Mouse (Mus musculus): ENCODE data around the gene Upf2. TPM values are rescaled to one million over a fixed set of nuclear protein-coding genes. Genes with fewer than 3 reads are reported as not detected.
"Not testable (repeated sequence)": the region's sequence is repeated elsewhere in the genome, so short reads cannot be mapped to it uniquely, and the experiment has no call there.

Upf2 gene
- polyA plus RNA-seq, 1 experiment: 1.2 TPM

GRCm38 (mm10) chr2:5948964-5949363 lies 2.3 kb upstream of the Upf2 start:
- Histone ChIP-seq H3K4me3 (ENCODE audit: low read depth, low read length) (no peak overlapping the region), H3K27me3 (ENCODE audit: control insufficient read depth, insufficient read depth, low read length) (no peaks in the 10 kb centered on the region), H3K27ac (ENCODE audit: insufficient read depth, low read depth, low read length) (no peak overlapping the region), H3K36me3 (ENCODE audit: control insufficient read depth, insufficient read depth, low read length) (no peaks in the 10 kb centered on the region), H3K4me1 (ENCODE audit: control insufficient read depth, insufficient read depth, insufficient read length, low read length) (peaks cover 3% of the 10 kb centered on the region; the same call in 1 of the 2 replicates)
- WGBS: 84% methylated on average over 2 of the region's 2 CpGs
- no peak for TF ChIP-seq POLR2A (IDR thresholded peaks at IDR 0.05; ENCODE audit: low read depth, low read length)
- no peak for TF ChIP-seq CTCF (IDR thresholded peaks at IDR 0.05; ENCODE audit: extremely low read depth, insufficient read length, insufficient replicate concordance, low read depth, low read length)

DNA sequence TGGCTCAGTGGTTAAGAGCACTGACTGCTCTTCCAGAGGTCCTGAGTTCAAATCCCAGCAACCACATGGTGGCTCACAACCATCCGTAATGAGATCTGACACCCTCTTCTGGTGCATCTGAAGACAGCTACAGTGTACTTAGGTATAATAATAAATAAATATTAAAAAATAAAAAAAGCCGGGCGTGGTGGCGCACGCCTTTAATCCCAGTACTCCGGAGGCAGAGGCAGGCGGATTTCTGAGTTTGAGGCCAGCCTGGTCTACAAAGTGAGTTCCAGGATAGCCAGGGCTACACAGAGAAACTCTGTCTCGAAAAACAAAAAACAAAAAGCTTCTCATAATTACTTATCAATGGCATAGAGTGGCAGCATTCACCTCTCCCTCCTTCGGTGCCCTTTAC lies 1.4 kb upstream of the Upf2 start:
- not testable (repeated sequence) for H3K27me3 ChIP-seq (ENCODE audit: control insufficient read depth, insufficient read depth, low read length); H3K4me1 ChIP-seq (ENCODE audit: control insufficient read depth, insufficient read depth, insufficient read length, low read length); H3K36me3 ChIP-seq (ENCODE audit: control insufficient read depth, insufficient read depth, low read length); H3K4me3 ChIP-seq (ENCODE audit: low read depth, low read length); H3K27ac ChIP-seq (ENCODE audit: insufficient read depth, low read depth, low read length)
- WGBS: 81% methylated on average over 9 of the region's 9 CpGs

DNA sequence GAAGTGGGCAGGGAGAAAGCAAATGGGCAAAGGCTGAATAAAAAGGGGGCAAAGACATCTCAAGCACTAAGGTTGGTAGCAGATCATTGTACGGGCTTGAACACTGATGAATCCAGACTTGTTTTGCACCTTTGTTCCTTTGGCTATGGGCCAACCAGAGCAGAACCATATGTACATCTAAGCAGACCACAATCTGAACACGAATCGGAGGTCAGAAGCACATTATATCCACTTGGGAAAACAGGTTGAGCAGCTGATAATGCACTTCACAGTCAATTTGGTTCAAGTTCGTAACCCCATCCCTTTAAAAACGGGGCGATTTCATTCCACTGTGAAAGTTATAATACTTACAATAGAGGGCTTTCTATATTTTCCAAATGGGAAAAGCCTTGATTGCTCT lies 964 bp upstream of the Upf2 start:
- 3% methylated on average over 6 of the region's 6 CpGs for WGBS
- TF ChIP-seq CTCF (IDR thresholded peaks at IDR 0.05; ENCODE audit: extremely low read depth, insufficient read length, insufficient replicate concordance, low read depth, low read length): no peak
- peak overlapping the region; percentile 73; the same call in 1 of the 2 replicates for H3K4me3 ChIP-seq (ENCODE audit: low read depth, low read length)

GRCm38 (mm10) chr2:5951621-5952211 lies 447 bp downstream of the Upf2 start:
- peaks cover 5% of the 10 kb centered on the region; the same call in 1 of the 2 replicates for H3K4me1 ChIP-seq (ENCODE audit: control insufficient read depth, insufficient read depth, insufficient read length, low read length)
- no peaks in the 10 kb centered on the region for H3K36me3 ChIP-seq (ENCODE audit: control insufficient read depth, insufficient read depth, low read length)
- TF ChIP-seq CTCF (IDR thresholded peaks at IDR 0.05; ENCODE audit: extremely low read depth, insufficient read length, insufficient replicate concordance, low read depth, low read length) (no peak), POLR2A (IDR thresholded peaks at IDR 0.05; ENCODE audit: low read depth, low read length) (no peak)
- peak overlapping the region; percentile 48 for H3K27ac ChIP-seq (ENCODE audit: insufficient read depth, low read depth, low read length)
- peak overlapping the region; percentile 82 for H3K4me3 ChIP-seq (ENCODE audit: low read depth, low read length)
- WGBS: 1% methylated on average over 46 of the region's 46 CpGs
- no peaks in the 10 kb centered on the region for H3K27me3 ChIP-seq (ENCODE audit: control insufficient read depth, insufficient read depth, low read length)

More for the DNA sequence above, 964 bp upstream of the Upf2 start:
- Histone ChIP-seq H3K36me3 (ENCODE audit: control insufficient read depth, insufficient read depth, low read length) (no peaks in the 10 kb centered on the region), H3K27ac (ENCODE audit: insufficient read depth, low read depth, low read length) (peak overlapping the region; percentile 87), H3K27me3 (ENCODE audit: control insufficient read depth, insufficient read depth, low read length) (no peaks in the 10 kb centered on the region), H3K4me1 (ENCODE audit: control insufficient read depth, insufficient read depth, insufficient read length, low read length) (peaks cover 4% of the 10 kb centered on the region; the same call in 1 of the 2 replicates)

- 94% methylated on average over 9 of the region's 9 CpGs for WGBS
- TF ChIP-seq POLR2A (IDR thresholded peaks at IDR 0.05; ENCODE audit: low read depth, low read length): no peak
- TF ChIP-seq CTCF (IDR thresholded peaks at IDR 0.05; ENCODE audit: extremely low read depth, insufficient read length, insufficient replicate concordance, low read depth, low read length): no peak
- H3K4me3 ChIP-seq (ENCODE audit: low read depth, low read length): no peak overlapping the region
- no peaks in the 10 kb centered on the region for H3K27me3 ChIP-seq (ENCODE audit: control insufficient read depth, insufficient read depth, low read length)
- H3K27ac ChIP-seq (ENCODE audit: insufficient read depth, low read depth, low read length): no peak overlapping the region
- H3K36me3 ChIP-seq (ENCODE audit: control insufficient read depth, insufficient read depth, low read length): peaks cover 32% of the 10 kb centered on the region
- peaks cover 5% of the 10 kb centered on the region; the same call in 1 of the 2 replicates for H3K4me1 ChIP-seq (ENCODE audit: control insufficient read depth, insufficient read depth, insufficient read length, low read length)
Measured at GRCm38 (mm10) chr2:5957705-5958104, 6.4 kb downstream of the Upf2 start.

DNA sequence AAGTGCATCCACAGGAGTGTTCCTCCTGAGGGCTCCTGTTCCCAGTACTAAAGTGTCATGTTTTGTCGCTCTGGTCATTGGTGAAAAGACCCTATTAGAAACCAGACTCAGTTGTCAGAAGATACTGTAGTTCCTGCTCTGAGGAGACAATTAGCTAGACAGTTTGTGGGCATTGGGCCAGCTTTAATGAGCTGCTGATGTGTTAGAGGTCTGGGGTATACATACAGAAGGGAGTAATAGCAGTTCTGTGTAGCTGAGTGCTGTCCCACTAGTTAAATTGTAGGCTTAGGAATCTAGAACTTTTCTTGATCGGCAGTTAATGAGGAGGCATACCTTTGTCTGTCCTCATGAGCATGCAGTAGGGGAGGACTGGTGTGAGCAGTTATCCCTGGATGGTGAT lies 11.0 kb downstream of the Upf2 start:
- H3K4me1 ChIP-seq (ENCODE audit: control insufficient read depth, insufficient read depth, insufficient read length, low read length): no peaks in the 10 kb centered on the region
- H3K36me3 ChIP-seq (ENCODE audit: control insufficient read depth, insufficient read depth, low read length): peaks cover 41% of the 10 kb centered on the region
- H3K4me3 ChIP-seq (ENCODE audit: low read depth, low read length): no peak overlapping the region
- TF ChIP-seq POLR2A (IDR thresholded peaks at IDR 0.05; ENCODE audit: low read depth, low read length) (no peak), CTCF (IDR thresholded peaks at IDR 0.05; ENCODE audit: extremely low read depth, insufficient read length, insufficient replicate concordance, low read depth, low read length) (no peak)
- 88% methylated on average over 2 of the region's 2 CpGs for WGBS
- H3K27me3 ChIP-seq (ENCODE audit: control insufficient read depth, insufficient read depth, low read length): no peaks in the 10 kb centered on the region
- no peak overlapping the region for H3K27ac ChIP-seq (ENCODE audit: insufficient read depth, low read depth, low read length)

DNA sequence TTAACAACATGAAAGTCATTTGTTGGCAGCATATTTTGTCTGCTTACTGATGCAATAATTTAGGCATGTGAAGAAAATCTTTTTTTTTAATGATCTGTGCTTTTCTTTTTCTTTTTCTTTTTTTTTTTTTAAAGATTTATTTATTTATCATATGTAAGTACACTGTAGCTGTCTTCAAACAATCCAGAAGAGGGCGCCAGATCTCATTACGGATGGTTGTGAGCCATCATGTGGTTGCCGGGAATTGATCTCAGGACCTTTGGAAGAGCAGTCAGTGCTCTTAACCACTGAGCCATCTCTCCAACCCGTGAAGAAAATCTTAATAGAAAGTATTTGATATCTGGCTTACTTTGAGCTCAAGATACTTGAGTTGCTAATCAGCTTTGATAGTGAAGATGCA lies 12.5 kb downstream of the Upf2 start:
- H3K27ac ChIP-seq (ENCODE audit: insufficient read depth, low read depth, low read length); H3K27me3 ChIP-seq (ENCODE audit: control insufficient read depth, insufficient read depth, low read length); H3K4me3 ChIP-seq (ENCODE audit: low read depth, low read length); H3K4me1 ChIP-seq (ENCODE audit: control insufficient read depth, insufficient read depth, insufficient read length, low read length): not testable (repeated sequence)
- WGBS: 89% methylated on average over 4 of the region's 4 CpGs
- peaks cover 33% of the 10 kb centered on the region for H3K36me3 ChIP-seq (ENCODE audit: control insufficient read depth, insufficient read depth, low read length)

GRCm38 (mm10) chr2:5965972-5966371 lies 14.7 kb downstream of the Upf2 start:
- H3K36me3 ChIP-seq (ENCODE audit: control insufficient read depth, insufficient read depth, low read length): peaks cover 24% of the 10 kb centered on the region
- no peak overlapping the region for H3K4me3 ChIP-seq (ENCODE audit: low read depth, low read length)
- no peaks in the 10 kb centered on the region for H3K27me3 ChIP-seq (ENCODE audit: control insufficient read depth, insufficient read depth, low read length)
- no peak overlapping the region for H3K27ac ChIP-seq (ENCODE audit: insufficient read depth, low read depth, low read length)
- TF ChIP-seq CTCF (IDR thresholded peaks at IDR 0.05; ENCODE audit: extremely low read depth, insufficient read length, insufficient replicate concordance, low read depth, low read length) (no peak), POLR2A (IDR thresholded peaks at IDR 0.05; ENCODE audit: low read depth, low read length) (no peak)
- 88% methylated on average over 3 of the region's 3 CpGs for WGBS
- no peaks in the 10 kb centered on the region for H3K4me1 ChIP-seq (ENCODE audit: control insufficient read depth, insufficient read depth, insufficient read length, low read length)

GRCm38 (mm10) chr2:5970629-5971028 lies 19.4 kb downstream of the Upf2 start:
- not testable (repeated sequence) for H3K4me1 ChIP-seq (ENCODE audit: control insufficient read depth, insufficient read depth, insufficient read length, low read length); H3K27me3 ChIP-seq (ENCODE audit: control insufficient read depth, insufficient read depth, low read length); H3K27ac ChIP-seq (ENCODE audit: insufficient read depth, low read depth, low read length); H3K4me3 ChIP-seq (ENCODE audit: low read depth, low read length)
- H3K36me3 ChIP-seq (ENCODE audit: control insufficient read depth, insufficient read depth, low read length): peaks cover 15% of the 10 kb centered on the region
- WGBS: 91% methylated on average over 3 of the region's 3 CpGs

Measured in small intestine, adult 2 months (tissue).